Mouse (Mus musculus) bone marrow macrophage, adult 2 months (primary cell): ENCODE measurements at regions not wholly inside any gene's neighbourhood (a gene's known extent, or its start where the extent isn't known, plus 50 kb on each side); places are given as distances from the start of the nearest gene placed in this dataset.

ENCODE experiments used
- CTCF ChIP-seq: IDR thresholded peaks from 2 replicates; pipeline ENCODE4 v1.5.1; 2012; ENCODE audit warnings: low read depth, mild to moderate bottlenecking, low read length, moderate library complexity
- POLR2A ChIP-seq: IDR thresholded peaks from 2 replicates; pipeline ENCODE4 v1.6.1; 2012; ENCODE audit warnings: mild to moderate bottlenecking, low read depth, low read length, borderline replicate concordance

- TF ChIP-seq CTCF (no peak), POLR2A (no peak)
These were observed 395.5 kb upstream of the Tbx3 start for GRCm38 (mm10) chr5:119274817-119275494.
